Mouse (Mus musculus): ENCODE results near the gene Clhc1. TPM values are rescaled to one million over a fixed set of nuclear protein-coding genes. Genes with fewer than 3 reads are reported as not detected.

Clhc1 gene
- total and polyA plus RNA-seq, 3 experiments, result 3.9 to 6.5 (median 6.3) TPM

- no peaks in the 10 kb centered on the region for H3K27me3 ChIP-seq (replicated peaks)
- H3K36me3 ChIP-seq (replicated peaks in 1 of 2; ENCODE audit: control insufficient read depth in 1 of 2, insufficient read depth in 1 of 2, low read length in 1 of 2), result peaks cover 44 to 84% of the 10 kb centered on the region in 2 experiments
- no peak overlapping the region for H3K4me2 ChIP-seq (ENCODE audit: insufficient read depth, low read depth, poor library complexity, severe bottlenecking)
- no peak overlapping the region for H3K27ac ChIP-seq (ENCODE audit: insufficient read depth, low read depth)
- TF ChIP-seq SIN3A (IDR thresholded peaks at IDR 0.05; ENCODE audit: low read length) (no peak), UBTF (IDR thresholded peaks at IDR 0.05; ENCODE audit: low read depth, low read length) (no peak), ZMIZ1 (IDR thresholded peaks at IDR 0.05; ENCODE audit: low read depth, low read length) (no peak), JUN (IDR thresholded peaks at IDR 0.05; ENCODE audit: insufficient read depth, low read depth, low read length) (no peak), TBP (conservative IDR thresholded peaks at IDR 0.05; ENCODE audit: low read depth, low read length) (no peak), NELFE (IDR thresholded peaks at IDR 0.05; ENCODE audit: low read depth, low read length) (no peak), JUND (conservative IDR thresholded peaks at IDR 0.05; ENCODE audit: low read depth, low read length) (no peak), ETS1 (conservative IDR thresholded peaks at IDR 0.05; ENCODE audit: low read depth, low read length) (no peak), MYC (IDR thresholded peaks at IDR 0.05; ENCODE audit: low read depth, low read length) (no peak), MAFK (IDR thresholded peaks at IDR 0.05; ENCODE audit: insufficient replicate concordance, low read length) (no peak), POLR2AphosphoS2 (IDR thresholded peaks at IDR 0.05; ENCODE audit: low read depth, low read length) (no peak), USF2 (conservative IDR thresholded peaks at IDR 0.05; ENCODE audit: low read depth, low read length) (no peak), SMC3 (IDR thresholded peaks at IDR 0.05; ENCODE audit: low read depth, low read length) (no peak), MXI1 (IDR thresholded peaks at IDR 0.05; ENCODE audit: low read depth, low read length) (no peak), MEF2A (IDR thresholded peaks at IDR 0.05; ENCODE audit: borderline replicate concordance, low read depth, low read length) (no peak), ZKSCAN1 (IDR thresholded peaks at IDR 0.05; ENCODE audit: borderline replicate concordance, low read depth, low read length) (no peak)
- H3K79me2 ChIP-seq (replicated peaks; ENCODE audit: control insufficient read depth, extremely low read depth, insufficient read depth, poor library complexity, severe bottlenecking), result no peaks in the 10 kb centered on the region
- in situ Hi-C loops (cut with MboI; ENCODE audit: low pct_ligation_motif_present, low pct_unique_long_range_greater_than_20kb, low sequenced_read_pairs), result loop anchor here (25.0 kb wide), 1 partner anchor 276 kb away; no protein-coding TSS in a partner anchor
- H3K4me3 ChIP-seq (replicated peaks in 1 of 3; ENCODE audit: low read depth in 2 of 3, low read length in 2 of 3, poor library complexity in 1 of 3), result no peak overlapping the region
- H3K4me1 ChIP-seq (ENCODE audit: control insufficient read depth in 1 of 2, insufficient read depth in 2 of 2), result peaks cover 2 to 14% of the 10 kb centered on the region in 2 experiments; a peak in 1 of 4 replicates
- no peak for DNase-seq (ENCODE audit: extremely low read depth)
- no peaks in the 10 kb centered on the region for H3K9me3 ChIP-seq (replicated peaks; ENCODE audit: low read length)
- H3K9ac ChIP-seq (ENCODE audit: insufficient read depth, low read depth), result no peak overlapping the region
- dilution Hi-C loops (cut with MboI; ENCODE audit: extremely low pct_ligation_motif_present, extremely low pct_unique_long_range_greater_than_20kb, low sequenced_read_pairs), result no loop called here
Observed at GRCm38 (mm10) chr11:29538201-29538600, 9.5 kb upstream of the Clhc1 start.

GRCm38 (mm10) chr11:29544225-29544945, 3.4 kb upstream of the Clhc1 start:
- Histone ChIP-seq H3K79me2 (replicated peaks; ENCODE audit: control insufficient read depth, extremely low read depth, insufficient read depth, poor library complexity, severe bottlenecking) (peaks cover 35% of the 10 kb centered on the region), H3K27me3 (replicated peaks) (no peaks in the 10 kb centered on the region), H3K4me2 (ENCODE audit: insufficient read depth, low read depth, poor library complexity, severe bottlenecking) (no peak overlapping the region), H3K27ac (ENCODE audit: insufficient read depth, low read depth) (no peak overlapping the region), H3K4me1 (ENCODE audit: control insufficient read depth in 1 of 2, insufficient read depth in 2 of 2) (peaks cover 0 to 29% of the 10 kb centered on the region in 2 experiments; a peak in 3 of 4 replicates), H3K36me3 (replicated peaks in 1 of 2; ENCODE audit: control insufficient read depth in 1 of 2, insufficient read depth in 1 of 2, low read length in 1 of 2) (peaks cover 37 to 62% of the 10 kb centered on the region in 2 experiments), H3K4me3 (replicated peaks in 1 of 3; ENCODE audit: low read depth in 2 of 3, low read length in 2 of 3, poor library complexity in 1 of 3) (no peak overlapping the region), H3K9me3 (replicated peaks; ENCODE audit: low read length) (no peaks in the 10 kb centered on the region), H3K9ac (ENCODE audit: insufficient read depth, low read depth) (no peak overlapping the region)
- in situ Hi-C loops (cut with MboI; ENCODE audit: low pct_ligation_motif_present, low pct_unique_long_range_greater_than_20kb, low sequenced_read_pairs) (loop anchor here (10.0 to 25.0 kb wide), 2 partner anchors 282 to 340 kb away; no protein-coding TSS in a partner anchor), dilution Hi-C loops (cut with MboI; ENCODE audit: extremely low pct_ligation_motif_present, extremely low pct_unique_long_range_greater_than_20kb, low sequenced_read_pairs) (no loop called here)
- no peak for DNase-seq (ENCODE audit: extremely low read depth)
- TF ChIP-seq POLR2A (IDR thresholded peaks at IDR 0.05; ENCODE audit: low read depth, low read length), result peak; percentile 31; the same call in 1 of the 2 replicates
- no peak for TF ChIP-seq MAX (IDR thresholded peaks at IDR 0.05; ENCODE audit: low read length)
- no peak for TF ChIP-seq RAD21 (IDR thresholded peaks at IDR 0.05; ENCODE audit: low read depth, low read length)
- TF ChIP-seq JUND (conservative IDR thresholded peaks at IDR 0.05; ENCODE audit: low read depth, low read length), result no peak
- peak; percentile 40; the same call in 1 of the 2 replicates for TF ChIP-seq NELFE (IDR thresholded peaks at IDR 0.05; ENCODE audit: low read depth, low read length)
- TF ChIP-seq ZMIZ1 (IDR thresholded peaks at IDR 0.05; ENCODE audit: low read depth, low read length), result peak; percentile 70; the same call in 1 of the 2 replicates
- TF ChIP-seq ZKSCAN1 (IDR thresholded peaks at IDR 0.05; ENCODE audit: borderline replicate concordance, low read depth, low read length), result no peak
- no peak for TF ChIP-seq E2F4 (IDR thresholded peaks at IDR 0.05; ENCODE audit: insufficient replicate concordance, low read depth, low read length)
- no peak for TF ChIP-seq USF1 (IDR thresholded peaks at IDR 0.05; ENCODE audit: low read depth, low read length)
- no peak for TF ChIP-seq ELF1 (IDR thresholded peaks at IDR 0.05; ENCODE audit: low read depth, low read length)
- TF ChIP-seq MAZ (IDR thresholded peaks at IDR 0.05; ENCODE audit: low read depth, low read length), result no peak
- no peak for TF ChIP-seq MXI1 (IDR thresholded peaks at IDR 0.05; ENCODE audit: low read depth, low read length)
- TF ChIP-seq SIN3A (IDR thresholded peaks at IDR 0.05; ENCODE audit: low read length), result peak; percentile 65
- peak; percentile 68; the same call in 1 of the 2 replicates for TF ChIP-seq CHD2 (IDR thresholded peaks at IDR 0.05; ENCODE audit: low read length)
- no peak for TF ChIP-seq JUN (IDR thresholded peaks at IDR 0.05; ENCODE audit: insufficient read depth, low read depth, low read length)
- TF ChIP-seq POLR2AphosphoS2 (IDR thresholded peaks at IDR 0.05; ENCODE audit: low read depth, low read length), result peak; percentile 76; the same call in 1 of the 2 replicates
- TF ChIP-seq BHLHE40 (IDR thresholded peaks at IDR 0.05; ENCODE audit: low read depth, low read length), result no peak
- TF ChIP-seq MAFK (IDR thresholded peaks at IDR 0.05; ENCODE audit: insufficient replicate concordance, low read length), result no peak
- TF ChIP-seq USF2 (conservative IDR thresholded peaks at IDR 0.05; ENCODE audit: low read depth, low read length), result no peak
